ENCODE assay signal across 8 mouse cellular contexts in the genomic region with DNA sequence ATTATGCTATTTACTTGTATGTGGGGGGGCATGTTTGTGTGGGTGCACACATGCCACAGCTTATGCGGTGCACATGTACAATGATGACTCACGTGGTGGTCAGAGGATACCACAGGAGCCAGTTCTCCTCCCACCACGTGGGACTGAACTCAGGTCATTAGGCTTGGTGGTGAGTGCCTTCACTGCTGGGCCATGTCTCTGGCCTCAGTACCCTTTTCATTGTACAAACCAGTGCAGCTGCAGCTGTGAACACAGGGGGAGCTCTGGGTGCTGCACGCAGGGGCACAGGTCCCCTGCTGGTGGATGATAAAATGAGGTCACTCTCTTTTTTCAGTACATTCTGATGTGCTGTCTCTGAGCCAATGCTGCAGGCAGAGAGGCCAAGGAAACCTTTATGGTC. TPM values are rescaled to one million over a fixed set of nuclear protein-coding genes. Genes with fewer than 3 reads are reported as not detected.
A peak's percentile ranks its signal among the peaks of the same experiment; 100 is the strongest.
DNase-seq lines count a peak whose midpoint lies in the region; ATAC-seq and TF ChIP-seq lines count a peak whose summit lies in the region.

No protein-coding gene starts in this region.

- H3K4me1 ChIP-seq in limb, embryonic 14.5 days (ENCODE audit: control insufficient read depth, insufficient read depth, low read length) = peaks cover 21% of the 10 kb centered on the region
- peaks cover 13% of the 10 kb centered on the region for H3K4me1 ChIP-seq in limb, embryonic 10.5 days
- H3K4me1 ChIP-seq in stomach, postnatal 0 days (replicated peaks; ENCODE audit: control insufficient read depth, insufficient read depth) = no peaks in the 10 kb centered on the region
- peaks cover 10% of the 10 kb centered on the region for H3K4me1 ChIP-seq in forebrain, embryonic 13.5 days

- in situ Hi-C loops in Patski (cut with MboI; ENCODE audit: low pct_unique_long_range_greater_than_20kb) = no loop called here

- peak; percentile 54 for TF ChIP-seq CTCF in Patski (IDR thresholded peaks at IDR 0.05)
- peak; percentile 70 for TF ChIP-seq CTCF in stomach, postnatal 0 days (IDR thresholded peaks at IDR 0.05; ENCODE audit: low read depth)

- H3K9me3 ChIP-seq in limb, embryonic 14.5 days (ENCODE audit: control insufficient read depth, low read length) = no peaks in the 10 kb centered on the region
- no peaks in the 10 kb centered on the region for H3K9me3 ChIP-seq in limb, embryonic 10.5 days (replicated peaks)
- H3K9me3 ChIP-seq in stomach, postnatal 0 days (ENCODE audit: control insufficient read depth, low read length) = no peaks in the 10 kb centered on the region
- H3K9me3 ChIP-seq in forebrain, embryonic 13.5 days (replicated peaks) = no peaks in the 10 kb centered on the region

- CTCF ChIA-PET in Patski (lab: Charles Lee) = no interaction called here

- H3K4me2 ChIP-seq in limb, embryonic 14.5 days (replicated peaks; ENCODE audit: low read depth, low read length, severe bottlenecking) = no peak overlapping the region
- no peak overlapping the region for H3K4me2 ChIP-seq in stomach, postnatal 0 days (replicated peaks; ENCODE audit: low read depth)
- no peak overlapping the region for H3K4me2 ChIP-seq in forebrain, embryonic 13.5 days

- no peaks in the 10 kb centered on the region for H3K27me3 ChIP-seq in limb, embryonic 14.5 days (ENCODE audit: control insufficient read depth, insufficient read depth, low read length)
- no peaks in the 10 kb centered on the region for H3K27me3 ChIP-seq in limb, embryonic 10.5 days (ENCODE audit: low read depth, poor library complexity, severe bottlenecking)
- no peaks in the 10 kb centered on the region for H3K27me3 ChIP-seq in Patski
- H3K27me3 ChIP-seq in stomach, postnatal 0 days (ENCODE audit: control insufficient read depth, insufficient read depth, low read length) = no peaks in the 10 kb centered on the region
- H3K27me3 ChIP-seq in forebrain, embryonic 13.5 days = no peaks in the 10 kb centered on the region

- H3K4me3 ChIP-seq in limb, embryonic 14.5 days (replicated peaks; ENCODE audit: low read length) = no peak overlapping the region
- H3K4me3 ChIP-seq in limb, embryonic 10.5 days = no peak overlapping the region
- no peak overlapping the region for H3K4me3 ChIP-seq in stomach, postnatal 0 days (ENCODE audit: low read depth, low read length)
- H3K4me3 ChIP-seq in forebrain, embryonic 13.5 days = no peak overlapping the region

- no peak for TF ChIP-seq POLR2A in limb, embryonic 14.5 days (IDR thresholded peaks at IDR 0.05; ENCODE audit: borderline replicate concordance, extremely low read depth, insufficient read depth, insufficient read length)

- no peak overlapping the region for H3K9ac ChIP-seq in limb, embryonic 14.5 days (ENCODE audit: low read depth, low read length, severe bottlenecking)
- no peak overlapping the region for H3K9ac ChIP-seq in stomach, postnatal 0 days (ENCODE audit: low read length)
- no peak overlapping the region for H3K9ac ChIP-seq in forebrain, embryonic 13.5 days

- DNase-seq in limb, embryonic 14.5 days (ENCODE audit: low spot score) = no peak
- no peak for DNase-seq in limb, embryonic 10.5 days (ENCODE audit: low spot score)
- DNase-seq in Patski (ENCODE audit: low read depth, low spot score) = no peak
- peak; percentile 20 for DNase-seq in stomach, postnatal 0 days (ENCODE audit: low spot score)

- H3K27ac ChIP-seq in limb, embryonic 14.5 days (replicated peaks; ENCODE audit: low read depth, low read length) = no peak overlapping the region
- no peak overlapping the region for H3K27ac ChIP-seq in limb, embryonic 10.5 days
- H3K27ac ChIP-seq in stomach, postnatal 0 days (replicated peaks) = no peak overlapping the region
- no peak overlapping the region for H3K27ac ChIP-seq in forebrain, embryonic 13.5 days

- H3K36me3 ChIP-seq in limb, embryonic 14.5 days (ENCODE audit: control insufficient read depth, insufficient read depth, low read length) = no peaks in the 10 kb centered on the region
- H3K36me3 ChIP-seq in limb, embryonic 10.5 days = no peaks in the 10 kb centered on the region
- no peaks in the 10 kb centered on the region for H3K36me3 ChIP-seq in stomach, postnatal 0 days (ENCODE audit: control insufficient read depth, insufficient read depth, low read length)
- no peaks in the 10 kb centered on the region for H3K36me3 ChIP-seq in forebrain, embryonic 13.5 days (ENCODE audit: poor library complexity, severe bottlenecking)

- 0 out of 2 replicates have a peak, but pooled peaks have one; percentile 14 for ATAC-seq in limb, embryonic 14.5 days (ENCODE audit: low FRiP score, low read depth)
- no peak for ATAC-seq in Patski
- ATAC-seq in hematopoietic stem cell, adult 5-6 weeks (replicated peaks in 1 of 2; ENCODE audit: insufficient read depth in 1 of 2, low FRiP score in 2 of 2, low TSS enrichment in 1 of 2, low read depth in 1 of 2, poor library complexity in 2 of 2, severe bottlenecking in 2 of 2) = peak; percentile 88 to 93
- peak; percentile 32; the same call in 1 of the 2 replicates for ATAC-seq in stomach, postnatal 0 days (ENCODE audit: low FRiP score, low TSS enrichment)
- no peak for ATAC-seq in frontal cortex, adult (ENCODE audit: low TSS enrichment)
- no peak for ATAC-seq in erythroblast, adult 5-6 weeks (replicated peaks; ENCODE audit: low FRiP score, poor library complexity, severe bottlenecking)
- no peak for ATAC-seq in forebrain, embryonic 13.5 days

- TF ChIP-seq EP300 in stomach, postnatal 0 days (optimal IDR thresholded peaks at IDR 0.05) = no peak

- WGBS in limb, embryonic 14.5 days = 54% methylated on average over 4 of the region's 4 CpGs
- WGBS in limb, embryonic 10.5 days = 54% methylated on average over 4 of the region's 4 CpGs
- 50% methylated on average over 4 of the region's 4 CpGs for WGBS in stomach, postnatal 0 days
- WGBS in forebrain, embryonic 13.5 days = 60% methylated on average over 4 of the region's 4 CpGs

- POLR2A ChIA-PET in Patski (lab: Charles Lee) = no interaction called here

RNA-seq across cellular contexts. Expression of gene Bfsp2, which starts 46.1 kb away (rescaled TPM):
- polyA plus RNA-seq in limb, embryonic 14.5 days (2012; rRNA removed) = 0.65 and 1.0 TPM in 2 replicates
- polyA plus RNA-seq in limb, embryonic 14.5 days (2014; fragmentation: Nextera tagmentation; extraction: Ambion mirVana) = 1.4 and 1.9 TPM in 2 replicates
- polyA plus RNA-seq in limb, embryonic 10.5 days (2016; fragmentation: Nextera tagmentation; extraction: Ambion mirVana) = 0.23 and 1.0 TPM in 2 replicates
- not detected for polyA plus RNA-seq in Patski (2021)
- total RNA-seq in hematopoietic stem cell, adult 5-6 weeks (2017) = 3.4 and 6.3 TPM in 2 replicates
- 0.28 and 0.40 TPM in 2 replicates for polyA plus RNA-seq in stomach, postnatal 0 days (2015; fragmentation: Nextera tagmentation; extraction: Ambion mirVana)
- not detected in 2 replicates for total RNA-seq in erythroblast, adult 5-6 weeks (2015; ENCODE audit: low replicate concordance)
- not detected in 2 replicates for total RNA-seq in erythroblast, adult 5-6 weeks (2017; ENCODE audit: low replicate concordance)
- polyA plus RNA-seq in forebrain, embryonic 13.5 days (2015; fragmentation: Nextera tagmentation; extraction: Ambion mirVana) = 1.8 and 2.5 TPM in 2 replicates

Comparison
In these comparisons a context has a peak if more than half of its experiments do, and no peak if none do; other contexts are left out.
1. ATAC-seq: peak in limb, embryonic 14.5 days (single experiment), hematopoietic stem cell, adult 5-6 weeks (2 of 2) and stomach, postnatal 0 days (single experiment); none in Patski (single experiment), frontal cortex, adult (single experiment), erythroblast, adult 5-6 weeks (single experiment) and forebrain, embryonic 13.5 days (single experiment).